Mouse (Mus musculus): Measurements from ENCODE around the gene Ola1.

The Ola1 gene

GRCm38 (mm10) chr2:73063911-73064619 lies 154.7 kb downstream of the Ola1 start:
- no peak for DNase-seq

- DNase-seq: no peak
These were observed 158.5 kb downstream of the Ola1 start for GRCm38 (mm10) chr2:73060259-73060585.

GRCm38 (mm10) chr2:73059550-73060258 lies 159.0 kb downstream of the Ola1 start:
- peak; percentile 73 to 77 for DNase-seq

- no peak for DNase-seq
These were observed 160.4 kb downstream of the Ola1 start for GRCm38 (mm10) chr2:73058344-73058743.

GRCm38 (mm10) chr2:73057589-73057988 lies 161.1 kb downstream of the Ola1 start:
- DNase-seq: no peak

- DNase-seq: peak; percentile 45 to 48
These were observed 162.4 kb downstream of the Ola1 start for GRCm38 (mm10) chr2:73056090-73056956.

- peak; percentile 81 to 88 for DNase-seq
These were observed 164.8 kb downstream of the Ola1 start for GRCm38 (mm10) chr2:73053791-73054490.

GRCm38 (mm10) chr2:73050401-73050800 lies 168.3 kb downstream of the Ola1 start:
- DNase-seq: no peak

- DNase-seq: no peak
These were observed 168.7 kb downstream of the Ola1 start for GRCm38 (mm10) chr2:73049977-73050376.

GRCm38 (mm10) chr2:73049001-73049684 lies 169.6 kb downstream of the Ola1 start:
- no peak for DNase-seq

GRCm38 (mm10) chr2:73047061-73047741 lies 171.5 kb downstream of the Ola1 start:
- no peak for DNase-seq

- DNase-seq: no peak
These were observed 172.1 kb downstream of the Ola1 start for GRCm38 (mm10) chr2:73046576-73046975.

- DNase-seq: no peak
These were observed 173.2 kb downstream of the Ola1 start for GRCm38 (mm10) chr2:73045505-73045904.
